Mouse (Mus musculus) testis, adult 2 months (tissue): ENCODE results near the gene Edem2.

ENCODE experiments used
- CTCF ChIP-seq: fragments of 200-500 bp; IDR thresholded peaks from 2 replicates; pipeline ENCODE4 v1.5.1; 2012; ENCODE audit warnings: low read depth, mild to moderate bottlenecking, inconsistent platforms, low read length, moderate library complexity; ENCODE audit not compliant: control insufficient read depth, insufficient read depth, insufficient replicate concordance
- POLR2A ChIP-seq: fragments of 200-500 bp; IDR thresholded peaks from 2 replicates; pipeline ENCODE4 v1.6.1; 2012; ENCODE audit warnings: low read depth, mild to moderate bottlenecking, inconsistent platforms, low read length, moderate library complexity; ENCODE audit not compliant: control insufficient read depth

DNA sequence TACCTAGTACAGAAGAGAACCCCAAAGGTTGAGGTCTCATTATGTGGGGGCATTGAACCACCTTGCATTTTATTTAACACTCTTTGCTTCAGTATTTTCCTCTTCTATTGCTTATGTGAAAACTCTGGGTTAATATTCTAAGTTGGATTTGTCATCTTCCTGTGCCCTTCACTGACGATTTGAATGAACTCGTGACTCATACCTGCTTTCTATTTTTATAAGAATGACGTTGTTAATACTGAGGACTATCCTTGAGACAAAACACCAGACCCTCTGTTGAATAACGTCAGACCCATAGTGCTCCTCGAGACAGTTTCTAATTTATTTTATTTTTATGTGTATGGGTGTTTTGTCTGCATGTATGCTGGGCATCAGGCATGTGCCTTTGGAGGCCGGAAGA lies 7.7 kb upstream of the Edem2 start:
- TF ChIP-seq POLR2A (no peak), CTCF (no peak)
